Comparison of ENCODE assay signal across 11 mouse cellular contexts in the genomic region with DNA sequence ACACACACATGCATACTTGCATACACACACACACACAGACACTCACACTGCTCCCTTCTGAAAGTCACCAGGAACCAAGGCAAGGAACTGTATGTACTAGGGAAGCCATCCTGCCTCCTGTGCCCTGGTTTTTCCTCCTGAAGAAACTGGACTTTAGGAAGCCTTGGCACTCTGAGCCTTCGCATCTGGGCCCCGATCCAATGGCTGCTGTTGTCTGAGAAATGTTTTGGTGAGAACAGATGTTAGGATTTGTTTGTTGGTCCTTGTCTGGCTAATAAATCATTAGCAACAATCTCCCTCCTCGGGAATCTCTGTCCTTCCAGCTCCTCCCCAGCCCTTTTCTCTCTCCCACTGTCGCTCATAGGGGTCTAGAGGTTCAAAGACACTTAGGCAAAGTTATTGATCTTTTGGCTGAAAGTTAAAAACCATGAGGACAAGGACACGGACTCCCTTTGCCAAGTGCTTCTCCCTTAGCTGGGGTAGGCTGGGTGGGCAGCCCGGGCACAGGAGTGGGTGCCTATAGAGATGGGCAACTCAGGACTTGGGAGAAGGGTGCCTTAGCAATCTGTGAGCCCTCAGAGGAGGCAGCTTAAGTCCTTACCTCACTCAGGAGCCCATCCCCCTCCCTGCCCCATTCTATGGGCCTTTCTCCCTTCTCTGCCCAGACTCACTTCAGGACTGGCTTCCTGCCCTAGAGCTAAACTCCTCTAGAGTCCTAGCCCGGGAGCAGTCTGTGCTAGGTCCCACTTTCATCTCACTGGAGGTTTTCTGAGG. TPM values are rescaled to one million over a fixed set of nuclear protein-coding genes. Genes with fewer than 3 reads are reported as not detected.
DNase-seq lines count a peak whose midpoint lies in the region; ATAC-seq and TF ChIP-seq lines count a peak whose summit lies in the region.
"Had no signal": no experiment of that assay in that cellular context is flagged by ENCODE, and none has a peak within 500 bp of the region (broad histone marks: within the 10 kb centered on the region; RNA-seq: fewer than 3 reads in every experiment).

No protein-coding gene starts in this region.

- no peaks in the 10 kb centered on the region for H3K27me3 ChIP-seq in lung, postnatal 0 days (replicated peaks; ENCODE audit: insufficient read depth, low read length)
- H3K27me3 ChIP-seq in liver, postnatal 0 days (ENCODE audit: insufficient read depth, low read length), result no peaks in the 10 kb centered on the region

- peaks cover 15% of the 10 kb centered on the region for H3K36me3 ChIP-seq in lung, postnatal 0 days (ENCODE audit: insufficient read depth, low read length)
- peaks cover 24% of the 10 kb centered on the region for H3K36me3 ChIP-seq in liver, postnatal 0 days (replicated peaks; ENCODE audit: insufficient read depth, low read length)

- no peaks in the 10 kb centered on the region for H3K9me3 ChIP-seq in lung, postnatal 0 days (ENCODE audit: low read length)
- H3K9me3 ChIP-seq in liver, postnatal 0 days (ENCODE audit: low read length), result no peaks in the 10 kb centered on the region

- H3K9ac ChIP-seq in lung, postnatal 0 days (replicated peaks; ENCODE audit: low read depth), result no peak overlapping the region
- H3K9ac ChIP-seq in liver, postnatal 0 days (replicated peaks), result no peak overlapping the region

- H3K4me1 ChIP-seq in lung, postnatal 0 days (ENCODE audit: insufficient read depth, low read depth, low read length), result no peaks in the 10 kb centered on the region
- H3K4me1 ChIP-seq in liver, postnatal 0 days (ENCODE audit: insufficient read depth), result no peaks in the 10 kb centered on the region

- no peak overlapping the region for H3K4me3 ChIP-seq in lung, postnatal 0 days (ENCODE audit: low read depth, low read length)
- no peak overlapping the region for H3K4me3 ChIP-seq in liver, postnatal 0 days (ENCODE audit: low read depth, low read length)

- no peak overlapping the region for H3K4me2 ChIP-seq in lung, postnatal 0 days (replicated peaks; ENCODE audit: low read depth, low read length)
- H3K4me2 ChIP-seq in liver, postnatal 0 days (ENCODE audit: low read depth, low read length), result no peak overlapping the region

- no peak for ATAC-seq in lung, postnatal 0 days
- no peak for ATAC-seq in liver, postnatal 0 days

- 50% methylated on average over 7 of the region's 7 CpGs for WGBS in lung, postnatal 0 days
- WGBS in liver, postnatal 0 days (ENCODE audit: insufficient replicate concordance), result 54% methylated on average over 7 of the region's 7 CpGs

- TF ChIP-seq CTCF in lung, postnatal 0 days (IDR thresholded peaks at IDR 0.05), result no peak
- TF ChIP-seq CTCF in liver, postnatal 0 days (IDR thresholded peaks at IDR 0.05; ENCODE audit: low read depth), result no peak

- no peak for TF ChIP-seq EP300 in lung, postnatal 0 days (IDR thresholded peaks at IDR 0.05)
- TF ChIP-seq EP300 in liver, postnatal 0 days (IDR thresholded peaks at IDR 0.05; ENCODE audit: low read depth), result no peak

- intact Hi-C loops in left cerebral cortex, postnatal 4 days (cut with DNase I), result loop anchor here (5.0 kb wide), 1 partner anchor 83 kb away; no protein-coding TSS in a partner anchor
- intact Hi-C loops in heart, postnatal 14 days (cut with DNase I), result loop anchor here (5.0 kb wide), 1 partner anchor 83 kb away; no protein-coding TSS in a partner anchor

- no peak overlapping the region for H3K27ac ChIP-seq in lung, postnatal 0 days (ENCODE audit: low read length)
- H3K27ac ChIP-seq in liver, postnatal 0 days (ENCODE audit: low read depth), result no peak overlapping the region

- peak; percentile 21 to 73 for DNase-seq in adrenal gland, adult (ENCODE audit: inconsistent age in 2 of 2, low spot score in 1 of 2)
- no peak for DNase-seq in adrenal gland, adult 8-10 months
- DNase-seq in left cerebral cortex, postnatal 4 days, result peak; percentile 28
- DNase-seq in left cerebral cortex, adult 8-10 months (ENCODE audit: low spot score in 2 of 2), result no peak
- DNase-seq in heart, postnatal 14 days, result peak; percentile 38 to 42
- DNase-seq in lung, postnatal 0 days (ENCODE audit: low spot score), result peak; percentile 11
- DNase-seq in frontal cortex, postnatal 10 days (ENCODE audit: low spot score in 2 of 2), result no peak
- no peak for DNase-seq in liver, postnatal 0 days

RNA-seq across cellular contexts. Expression of a gene that starts 8.4 kb away (rescaled TPM):
- under 1 TPM; 0.20 to 0.62 (median 0.32) TPM for total RNA-seq in adrenal gland, adult 8-10 months (2022)
- not detected for total RNA-seq in left cerebral cortex, postnatal 4 days (2021)
- total RNA-seq in left cerebral cortex, adult 8-10 months (2022), result not detected
- total RNA-seq in heart, postnatal 14 days (2021), result 1 to 10 TPM in 1 of 2 experiments, under 1 TPM in 1; 0.14 to 2.2 TPM
- 0.25 and 0.29 TPM in 2 replicates for polyA plus RNA-seq in lung, postnatal 0 days (2015; fragmentation: Nextera tagmentation; extraction: Ambion mirVana)
- polyA plus RNA-seq in liver, postnatal 0 days (2015; fragmentation: Nextera tagmentation; extraction: Ambion mirVana), result 0.74 and 0.75 TPM in 2 replicates
- total RNA-seq: gastrocnemius, adult 8-10 months; left cerebral cortex, postnatal 10 days had no signal

RNA-seq across cellular contexts. Expression of a gene that starts 30.4 kb away (rescaled TPM):
- 10 to 100 TPM; 47.5 to 49.4 (median 48.7) TPM for total RNA-seq in adrenal gland, adult 8-10 months (2022)
- total RNA-seq in left cerebral cortex, postnatal 4 days (2021), result 10 to 100 TPM; 72.8 to 73.3 TPM
- total RNA-seq in left cerebral cortex, adult 8-10 months (2022), result 10 to 100 TPM; 57.8 to 60.1 (median 58.8) TPM
- total RNA-seq in heart, postnatal 14 days (2021), result 10 to 100 TPM; 47.8 to 49.3 TPM
- polyA plus RNA-seq in lung, postnatal 0 days (2015; fragmentation: Nextera tagmentation; extraction: Ambion mirVana), result 9.7 and 9.8 TPM in 2 replicates
- 4.4 and 4.5 TPM in 2 replicates for polyA plus RNA-seq in liver, postnatal 0 days (2015; fragmentation: Nextera tagmentation; extraction: Ambion mirVana)

RNA-seq across cellular contexts. Expression of a gene that starts 30.9 kb away (rescaled TPM):
- total RNA-seq in adrenal gland, adult 8-10 months (2022), result 10 to 100 TPM; 26.0 to 35.9 (median 29.7) TPM
- 10 to 100 TPM in 1 of 2 experiments, 1 to 10 TPM in 1; 8.0 to 11.5 TPM for total RNA-seq in left cerebral cortex, postnatal 4 days (2021)
- total RNA-seq in left cerebral cortex, adult 8-10 months (2022), result 10 to 100 TPM in 1 of 4 experiments, 1 to 10 TPM in 3; 8.3 to 10.1 (median 9.5) TPM
- 10 to 100 TPM; 25.5 to 32.4 TPM for total RNA-seq in heart, postnatal 14 days (2021)
- 20.8 and 21.4 TPM in 2 replicates for polyA plus RNA-seq in lung, postnatal 0 days (2015; fragmentation: Nextera tagmentation; extraction: Ambion mirVana)
- 4.8 and 5.1 TPM in 2 replicates for polyA plus RNA-seq in liver, postnatal 0 days (2015; fragmentation: Nextera tagmentation; extraction: Ambion mirVana)

RNA-seq across cellular contexts. Expression of a gene that starts 51.1 kb away (rescaled TPM):
- total RNA-seq in adrenal gland, adult 8-10 months (2022), result 100 to 1,000 TPM; 163 to 180 (median 172) TPM
- 100 to 1,000 TPM; 131 to 136 TPM for total RNA-seq in left cerebral cortex, postnatal 4 days (2021)
- total RNA-seq in left cerebral cortex, adult 8-10 months (2022), result 100 to 1,000 TPM; 144 to 158 (median 146) TPM
- total RNA-seq in heart, postnatal 14 days (2021), result 10 to 100 TPM; 88.2 to 91.9 TPM
- 186 and 199 TPM in 2 replicates for polyA plus RNA-seq in lung, postnatal 0 days (2015; fragmentation: Nextera tagmentation; extraction: Ambion mirVana)
- 116 and 123 TPM in 2 replicates for polyA plus RNA-seq in liver, postnatal 0 days (2015; fragmentation: Nextera tagmentation; extraction: Ambion mirVana)

RNA-seq across cellular contexts. Expression of a gene that starts 58.2 kb away (rescaled TPM):
- 1 to 10 TPM in 2 of 4 experiments, under 1 TPM in 2; 0.32 to 3.7 (median 1.9) TPM for total RNA-seq in adrenal gland, adult 8-10 months (2022)
- 1 to 10 TPM in 1 of 2 experiments, under 1 TPM in 1; 0.70 to 1.9 TPM for total RNA-seq in left cerebral cortex, postnatal 4 days (2021)
- 1 to 10 TPM in 2 of 4 experiments, under 1 TPM in 2; 0.66 to 1.6 (median 1.1) TPM for total RNA-seq in left cerebral cortex, adult 8-10 months (2022)
- under 1 TPM; 0.24 TPM for total RNA-seq in heart, postnatal 14 days (2021)
- 0.02 and 0.12 TPM in 2 replicates for polyA plus RNA-seq in lung, postnatal 0 days (2015; fragmentation: Nextera tagmentation; extraction: Ambion mirVana)
- not detected in 2 replicates for polyA plus RNA-seq in liver, postnatal 0 days (2015; fragmentation: Nextera tagmentation; extraction: Ambion mirVana)
- total RNA-seq: gastrocnemius, adult 8-10 months; monocyte, adult 5-6 weeks had no signal

Comparison
In these comparisons a context has a peak if more than half of its experiments do, and no peak if none do; other contexts are left out.
1. DNase-seq: peak in adrenal gland, adult (2 of 2), left cerebral cortex, postnatal 4 days (single experiment), heart, postnatal 14 days (2 of 2) and lung, postnatal 0 days (single experiment); none in adrenal gland, adult 8-10 months (single experiment), left cerebral cortex, adult 8-10 months (0 of 2), frontal cortex, postnatal 10 days (0 of 2) and liver, postnatal 0 days (single experiment).